Mouse (Mus musculus): ENCODE results near the gene Ubxn11. TPM values are rescaled to one million over a fixed set of nuclear protein-coding genes. Genes with fewer than 3 reads are reported as not detected.

Gene Ubxn11
- polyA plus RNA-seq, 1 experiment from 2014 or later, result 2.1 TPM

GRCm38 (mm10) chr4:134120916-134121315 lies 18.5 kb downstream of the Ubxn11 start:
- Histone ChIP-seq H3K27me3 (replicated peaks) (no peaks in the 10 kb centered on the region), H3K27ac (replicated peaks) (no peak overlapping the region)
- WGBS, result 74% methylated on average over 4 of the region's 4 CpGs

DNA sequence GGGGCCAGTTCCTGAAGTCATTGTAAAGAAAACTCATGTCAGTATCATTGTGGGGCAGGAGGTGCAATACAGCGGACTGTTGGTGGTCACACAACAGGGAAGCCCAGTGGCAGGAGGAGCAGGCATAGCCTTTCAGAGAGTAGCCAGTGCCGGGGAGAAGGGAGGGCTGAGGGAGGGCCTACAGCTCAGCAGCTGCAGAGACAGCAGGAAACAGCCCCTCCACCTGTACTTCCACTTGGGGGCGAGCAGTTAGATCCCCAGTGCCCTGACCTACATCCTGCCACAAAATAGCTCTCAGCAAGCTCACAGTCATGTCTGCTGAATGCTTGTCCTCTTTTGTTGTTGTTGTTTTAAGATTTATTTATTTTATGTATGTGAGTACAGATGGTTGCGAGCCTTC lies 19.2 kb downstream of the Ubxn11 start:
- Histone ChIP-seq H3K9ac (no peak overlapping the region), H3K9me3 (no peaks in the 10 kb centered on the region), H3K4me3 (no peak overlapping the region), H3K27ac (replicated peaks) (no peak overlapping the region), H3K4me1 (peaks cover 21% of the 10 kb centered on the region), H3K27me3 (replicated peaks) (no peaks in the 10 kb centered on the region), H3K36me3 (no peaks in the 10 kb centered on the region), H3K4me2 (no peak overlapping the region)
- WGBS, result 45% methylated on average over 4 of the region's 4 CpGs
- no peak for ATAC-seq (ENCODE audit: extremely low read depth, insufficient number of reproducible peaks, low FRiP score, low TSS enrichment)

More at GRCm38 (mm10) chr4:134120916-134121315, 18.5 kb downstream of the Ubxn11 start:
- no peaks in the 10 kb centered on the region for H3K9me3 ChIP-seq
- H3K4me3 ChIP-seq, result no peak overlapping the region
- no peak for ATAC-seq (ENCODE audit: extremely low read depth, insufficient number of reproducible peaks, low FRiP score, low TSS enrichment)
- H3K36me3 ChIP-seq, result no peaks in the 10 kb centered on the region
- H3K9ac ChIP-seq, result no peak overlapping the region
- peaks cover 19% of the 10 kb centered on the region for H3K4me1 ChIP-seq
- H3K4me2 ChIP-seq, result no peak overlapping the region

GRCm38 (mm10) chr4:134122281-134122680 lies 19.9 kb downstream of the Ubxn11 start:
- Histone ChIP-seq H3K9ac (no peak overlapping the region), H3K4me1 (peaks cover 28% of the 10 kb centered on the region), H3K27me3 (replicated peaks) (no peaks in the 10 kb centered on the region), H3K4me3 (no peak overlapping the region), H3K36me3 (no peaks in the 10 kb centered on the region), H3K4me2 (no peak overlapping the region), H3K9me3 (no peaks in the 10 kb centered on the region), H3K27ac (replicated peaks) (no peak overlapping the region)
- no peak for ATAC-seq (ENCODE audit: extremely low read depth, insufficient number of reproducible peaks, low FRiP score, low TSS enrichment)
- 59% methylated on average over 3 of the region's 3 CpGs for WGBS

DNA sequence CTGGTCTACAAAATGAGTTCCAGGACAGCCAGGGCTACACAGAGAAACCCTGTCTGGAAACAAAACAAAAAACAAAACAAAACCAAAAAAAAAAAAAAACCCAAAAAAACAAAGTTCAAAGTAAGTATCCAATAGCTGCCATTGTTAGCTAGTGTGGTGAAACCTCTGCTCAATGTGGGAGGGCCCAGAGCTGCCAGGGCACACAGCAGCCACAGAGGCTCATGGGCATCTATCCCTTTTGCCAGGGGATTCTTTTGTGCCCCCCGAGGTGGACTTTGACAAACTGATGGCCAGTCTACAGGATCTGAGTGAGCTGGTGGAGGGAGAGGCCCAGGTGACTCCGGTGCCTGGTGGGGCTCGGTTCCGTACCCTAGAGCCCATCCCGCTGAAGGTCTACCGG lies 20.8 kb downstream of the Ubxn11 start:
- ATAC-seq (ENCODE audit: extremely low read depth, insufficient number of reproducible peaks, low FRiP score, low TSS enrichment), result no peak
- Histone ChIP-seq H3K9me3 (no peaks in the 10 kb centered on the region), H3K27ac (replicated peaks) (no peak overlapping the region), H3K4me3 (no peak overlapping the region), H3K36me3 (no peaks in the 10 kb centered on the region), H3K27me3 (replicated peaks) (no peaks in the 10 kb centered on the region), H3K4me2 (no peak overlapping the region), H3K4me1 (peaks cover 34% of the 10 kb centered on the region), H3K9ac (no peak overlapping the region)
- WGBS, result 92% methylated on average over 6 of the region's 6 CpGs

DNA sequence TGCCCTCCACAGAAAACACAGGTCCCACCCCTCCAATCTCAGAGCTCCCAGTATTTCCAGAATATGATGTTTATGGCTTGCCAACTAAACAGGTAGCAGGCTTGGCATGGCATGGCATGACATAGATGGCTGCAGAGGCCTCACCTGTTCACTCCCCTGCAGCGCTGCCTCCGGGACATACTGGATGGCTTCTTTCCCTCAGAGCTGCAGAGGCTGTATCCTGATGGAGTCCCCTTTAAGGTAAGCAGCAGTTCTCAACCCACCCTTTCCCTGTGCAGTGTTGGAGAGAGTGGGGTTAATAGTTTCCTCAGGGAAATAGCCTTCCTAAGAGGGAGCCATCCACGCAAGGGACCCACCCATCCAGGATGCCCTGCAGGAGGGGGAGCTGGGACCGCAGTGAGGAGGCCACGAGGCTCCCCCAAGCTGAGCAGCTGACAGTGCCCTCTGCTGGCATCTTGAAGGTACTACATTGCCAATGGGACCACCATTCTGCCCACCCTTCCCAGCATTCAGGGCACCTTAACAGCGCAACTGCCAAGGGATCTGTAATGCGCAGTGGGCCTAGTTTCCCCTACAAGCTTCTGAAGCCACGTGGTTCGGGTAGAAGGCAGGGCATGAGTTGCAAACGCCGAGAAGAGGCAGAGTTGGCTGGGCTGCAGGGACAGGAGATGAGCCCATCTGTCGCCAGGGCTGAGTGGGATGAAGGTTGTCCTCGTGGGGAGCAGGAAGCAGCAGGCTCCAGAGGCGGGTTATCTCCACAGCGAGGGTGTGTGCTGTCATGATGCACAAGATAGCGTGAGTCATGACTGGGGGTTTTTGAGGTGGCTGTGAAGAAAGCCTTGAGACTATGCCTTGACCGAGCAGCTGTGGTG lies 21.5 kb downstream of the Ubxn11 start:
- peaks cover 31% of the 10 kb centered on the region for H3K4me1 ChIP-seq
- no peaks in the 10 kb centered on the region for H3K27me3 ChIP-seq (replicated peaks)
- 19% methylated on average over 17 of the region's 17 CpGs for WGBS
- no peaks in the 10 kb centered on the region for H3K9me3 ChIP-seq
- H3K27ac ChIP-seq (replicated peaks), result no peak overlapping the region
- H3K4me3 ChIP-seq, result no peak overlapping the region
- H3K9ac ChIP-seq, result no peak overlapping the region
- H3K36me3 ChIP-seq, result no peaks in the 10 kb centered on the region
- no peak for ATAC-seq (ENCODE audit: extremely low read depth, insufficient number of reproducible peaks, low FRiP score, low TSS enrichment)
- peak overlapping the region; percentile 24; the same call in 1 of the 2 replicates for H3K4me2 ChIP-seq

- H3K9ac ChIP-seq, result no peak overlapping the region
- no peaks in the 10 kb centered on the region for H3K27me3 ChIP-seq (replicated peaks)
- no peak overlapping the region for H3K4me3 ChIP-seq
- 73% methylated on average over 15 of the region's 15 CpGs for WGBS
- ATAC-seq (ENCODE audit: extremely low read depth, insufficient number of reproducible peaks, low FRiP score, low TSS enrichment), result no peak
- peaks cover 7% of the 10 kb centered on the region for H3K36me3 ChIP-seq
- no peak overlapping the region for H3K4me2 ChIP-seq
- H3K4me1 ChIP-seq, result peaks cover 46% of the 10 kb centered on the region
- H3K27ac ChIP-seq (replicated peaks), result no peak overlapping the region
- no peaks in the 10 kb centered on the region for H3K9me3 ChIP-seq
Measured at GRCm38 (mm10) chr4:134125383-134126060, 23.2 kb downstream of the Ubxn11 start.

GRCm38 (mm10) chr4:134126300-134127120 lies 24.1 kb downstream of the Ubxn11 start:
- Histone ChIP-seq H3K9ac (peak overlapping the region; percentile 92), H3K9me3 (no peaks in the 10 kb centered on the region), H3K4me2 (0 out of 2 replicates have a peak overlapping the region, but pooled peaks have one; percentile 88), H3K36me3 (peaks cover 15% of the 10 kb centered on the region), H3K27me3 (replicated peaks) (no peaks in the 10 kb centered on the region), H3K4me1 (peaks cover 43% of the 10 kb centered on the region), H3K4me3 (peak overlapping the region; percentile 86; the same call in 1 of the 2 replicates), H3K27ac (replicated peaks) (no peak overlapping the region)
- no peak for ATAC-seq (ENCODE audit: extremely low read depth, insufficient number of reproducible peaks, low FRiP score, low TSS enrichment)
- 84% methylated on average over 21 of the region's 21 CpGs for WGBS

GRCm38 (mm10) chr4:134127121-134127455 lies 24.7 kb downstream of the Ubxn11 start:
- Histone ChIP-seq H3K4me2 (peak overlapping the region; percentile 88), H3K4me3 (peak overlapping the region; percentile 86), H3K9ac (peak overlapping the region; percentile 92), H3K9me3 (no peaks in the 10 kb centered on the region), H3K36me3 (peaks cover 19% of the 10 kb centered on the region), H3K27ac (replicated peaks) (no peak overlapping the region), H3K27me3 (replicated peaks) (no peaks in the 10 kb centered on the region), H3K4me1 (peaks cover 41% of the 10 kb centered on the region)
- WGBS, result 80% methylated on average over 7 of the region's 7 CpGs
- no peak for ATAC-seq (ENCODE audit: extremely low read depth, insufficient number of reproducible peaks, low FRiP score, low TSS enrichment)

GRCm38 (mm10) chr4:134127793-134128192 lies 25.4 kb downstream of the Ubxn11 start:
- Histone ChIP-seq H3K27me3 (replicated peaks) (no peaks in the 10 kb centered on the region), H3K27ac (replicated peaks) (no peak overlapping the region), H3K4me1 (peaks cover 44% of the 10 kb centered on the region), H3K36me3 (peaks cover 23% of the 10 kb centered on the region), H3K4me3 (peak overlapping the region; percentile 86), H3K9me3 (no peaks in the 10 kb centered on the region), H3K4me2 (peak overlapping the region; percentile 88), H3K9ac (peak overlapping the region; percentile 92)
- 50% methylated on average over 8 of the region's 8 CpGs for WGBS
- ATAC-seq (ENCODE audit: extremely low read depth, insufficient number of reproducible peaks, low FRiP score, low TSS enrichment), result no peak

GRCm38 (mm10) chr4:134128221-134128982 lies 26.0 kb downstream of the Ubxn11 start, which contains the start of gene Sh3bgrl3:
Gene Sh3bgrl3 (minus strand): TSS chr4:134128789.
- ATAC-seq (ENCODE audit: extremely low read depth, insufficient number of reproducible peaks, low FRiP score, low TSS enrichment), result peak; percentile 80
- Histone ChIP-seq H3K36me3 (peaks cover 23% of the 10 kb centered on the region), H3K27ac (replicated peaks) (peak within 1 kb of the TSS; percentile 86), H3K9ac (peak within 1 kb of the TSS; percentile 92), H3K27me3 (replicated peaks) (no peaks in the 10 kb centered on the region), H3K4me3 (peak within 1 kb of the TSS; percentile 86), H3K4me2 (peak within 1 kb of the TSS; percentile 88), H3K9me3 (no peaks in the 10 kb centered on the region), H3K4me1 (peaks cover 46% of the 10 kb centered on the region)
- WGBS, result 2% methylated on average over 45 of the region's 50 CpGs

Data from heart, embryonic 13.5 days (tissue).